Mouse (Mus musculus): ENCODE data around the gene Calml4.

DNA sequence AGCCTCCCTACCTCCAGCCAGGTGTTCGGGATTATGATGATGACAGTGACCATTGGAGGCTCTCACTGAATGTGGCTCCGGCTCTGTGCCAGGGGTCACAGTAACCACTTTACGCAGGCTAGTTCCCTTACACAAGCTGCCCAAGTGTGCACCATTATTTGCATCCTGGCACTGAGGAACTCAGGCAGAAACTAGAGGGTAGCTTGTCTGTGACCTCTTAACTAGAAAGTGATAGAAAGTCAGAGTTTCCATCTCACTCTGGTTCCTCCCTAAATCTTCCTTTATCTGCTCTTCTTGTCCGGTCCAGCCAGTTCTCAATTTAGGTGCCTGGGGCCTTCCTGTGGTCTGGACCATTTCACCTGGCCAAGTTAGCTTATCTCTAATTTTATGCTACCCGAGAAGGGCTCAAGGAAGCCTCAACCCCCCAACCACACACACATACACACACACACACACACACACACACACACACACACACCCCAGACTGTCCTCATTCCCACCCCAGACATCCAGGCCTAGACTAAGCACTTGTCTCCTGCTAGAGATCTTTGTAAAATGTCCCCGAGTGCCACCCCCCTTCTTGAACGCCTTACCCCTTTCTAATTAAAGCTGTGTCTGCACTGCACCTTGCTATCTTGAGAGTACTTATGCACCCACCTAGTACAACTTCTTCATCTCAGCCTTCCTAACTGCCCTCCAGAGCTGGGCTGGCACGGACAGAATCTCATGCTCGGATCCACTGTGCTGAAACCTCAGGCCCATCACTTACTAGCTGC lies 41.4 kb upstream of the Calml4 start:
- no peak for TF ChIP-seq CTCF (conservative IDR thresholded peaks at IDR 0.05 in 1 of 2, IDR thresholded peaks at IDR 0.05 in 1 of 2; ENCODE audit: low read depth in 2 of 2, low read length in 2 of 2)
- TF ChIP-seq EP300 (IDR thresholded peaks at IDR 0.05; ENCODE audit: low read length) = peak; percentile 51; the same call in 1 of the 2 replicates
- TF ChIP-seq ZKSCAN1 (IDR thresholded peaks at IDR 0.05; ENCODE audit: borderline replicate concordance, low read depth, low read length) = no peak
- no peak for TF ChIP-seq ZNF384 (IDR thresholded peaks at IDR 0.05; ENCODE audit: low read depth, low read length)
- no peak for TF ChIP-seq POLR2AphosphoS2 (IDR thresholded peaks at IDR 0.05; ENCODE audit: low read depth, low read length)
